Mouse (Mus musculus): ENCODE measurements around the gene Zfp69. TPM values are rescaled to one million over a fixed set of nuclear protein-coding genes. Genes with fewer than 3 reads are reported as not detected.

The Zfp69 gene
- polyA plus RNA-seq (2012; rRNA removed): 6.9 and 7.2 TPM in 2 replicates

GRCm38 (mm10) chr4:120951428-120951973 is at the start of gene Zfp69:
Gene Zfp69 (minus strand): TSS chr4:120951699.

DNA sequence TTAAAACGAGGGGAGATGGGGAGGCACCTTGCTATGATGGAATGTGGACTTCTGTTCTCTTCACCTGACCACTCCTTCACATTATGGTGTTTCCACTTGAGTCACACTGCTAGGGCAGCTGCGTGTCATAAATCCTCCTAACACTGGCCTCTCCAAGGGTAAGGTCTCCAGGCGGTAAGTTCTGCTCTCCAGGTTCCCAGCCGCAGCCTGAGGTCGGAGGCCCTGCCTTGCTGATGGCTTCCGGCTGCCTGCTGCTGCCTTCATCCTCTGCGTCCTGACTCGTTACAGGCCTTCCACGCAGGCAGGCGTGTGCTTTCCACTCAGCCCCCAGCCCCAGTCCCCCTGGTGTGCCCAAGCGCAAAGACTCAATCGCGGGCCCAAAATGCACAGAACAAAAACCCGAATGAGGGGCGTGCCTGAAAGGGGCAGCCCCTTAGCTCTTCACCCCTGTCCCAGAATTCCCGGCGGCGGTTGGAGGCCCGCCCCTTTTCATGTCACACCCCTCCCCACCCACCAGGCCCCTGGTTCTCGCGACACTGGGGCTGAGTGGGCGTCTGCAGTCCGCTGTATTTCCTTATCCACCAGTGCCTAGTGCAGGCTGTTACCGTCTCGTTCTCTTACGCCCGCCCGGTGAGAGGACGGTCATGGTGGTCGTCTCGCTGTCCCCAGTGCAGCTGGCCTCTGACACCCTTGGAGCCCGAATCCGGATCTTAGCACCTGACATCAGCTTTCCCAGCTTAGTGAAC is 26.8 kb downstream of the Zfp69 start, which contains the start of gene Exo5:
Gene Exo5, minus strand, starts transcription at position 464 of the 746 bp plus-strand sequence.

Other genes with a start within 250 kb of the Zfp69 start
- 3.0 and 5.9 TPM in 2 replicates for gene Kcnq4, start 203.1 kb downstream of the Zfp69 start, polyA plus RNA-seq (2012; rRNA removed)
- gene Nfyc, start 120.1 kb downstream of the Zfp69 start, polyA plus RNA-seq (2012; rRNA removed): 58.8 and 154 TPM in 2 replicates
- 6.1 and 6.8 TPM in 2 replicates for gene Rims3, start 96.9 kb downstream of the Zfp69 start, polyA plus RNA-seq (2012; rRNA removed)
- gene Exo5, start 26.7 kb downstream of the Zfp69 start, polyA plus RNA-seq (2012; rRNA removed): 36.0 and 45.2 TPM in 2 replicates
- 16.3 and 21.6 TPM in 2 replicates for gene Smap2, start 65.5 kb upstream of the Zfp69 start, polyA plus RNA-seq (2012; rRNA removed)
- 17.6 and 26.3 TPM in 2 replicates for gene Col9a2, start 87.7 kb upstream of the Zfp69 start, polyA plus RNA-seq (2012; rRNA removed)
- gene Zmpste24, start 146.5 kb upstream of the Zfp69 start, polyA plus RNA-seq (2012; rRNA removed): 17.8 and 20.5 TPM in 2 replicates
- not detected in 2 replicates for gene Tmco2, start 157.5 kb upstream of the Zfp69 start, polyA plus RNA-seq (2012; rRNA removed)

Data from central nervous system, embryonic 11.5 days (tissue).